Mouse (Mus musculus): ENCODE data around the gene Gm14085.
"Not testable (repeated sequence)": the region's sequence is repeated elsewhere in the genome, so short reads cannot be mapped to it uniquely, and the experiment has no call there.

Gm14085 gene

GRCm38 (mm10) chr2:122469221-122469620 is 15.5 kb upstream of the Gm14085 start:
- Histone ChIP-seq H3K27me3 (ENCODE audit: insufficient read depth, low read length) (peaks cover 30% of the 10 kb centered on the region), H3K4me1 (replicated peaks; ENCODE audit: low read depth, low read length) (peaks cover 7% of the 10 kb centered on the region), H3K4me3 (replicated peaks; ENCODE audit: low read length) (no peak overlapping the region), H3K36me3 (ENCODE audit: insufficient read depth, low read length) (no peaks in the 10 kb centered on the region), H3K9me3 (ENCODE audit: low read length) (peaks cover 6% of the 10 kb centered on the region; the same call in 1 of the 2 replicates)
- TF ChIP-seq POU5F1 (IDR thresholded peaks at IDR 0.05; ENCODE audit: borderline replicate concordance, low read length) (no peak), CTCF (conservative IDR thresholded peaks at IDR 0.05; ENCODE audit: low read length) (no peak), NANOG (IDR thresholded peaks at IDR 0.05; ENCODE audit: borderline replicate concordance, low read length) (no peak)

GRCm38 (mm10) chr2:122476585-122476984 is 8.2 kb upstream of the Gm14085 start:
- no peak for TF ChIP-seq POU5F1 (IDR thresholded peaks at IDR 0.05; ENCODE audit: borderline replicate concordance, low read length)
- TF ChIP-seq NANOG (IDR thresholded peaks at IDR 0.05; ENCODE audit: borderline replicate concordance, low read length), result no peak
- TF ChIP-seq CTCF (conservative IDR thresholded peaks at IDR 0.05; ENCODE audit: low read length), result no peak
- H3K36me3 ChIP-seq (ENCODE audit: insufficient read depth, low read length), result no peaks in the 10 kb centered on the region
- no peaks in the 10 kb centered on the region for H3K27me3 ChIP-seq (ENCODE audit: insufficient read depth, low read length)
- H3K4me3 ChIP-seq (replicated peaks; ENCODE audit: low read length), result no peak overlapping the region
- H3K9me3 ChIP-seq (ENCODE audit: low read length), result no peaks in the 10 kb centered on the region
- no peaks in the 10 kb centered on the region for H3K4me1 ChIP-seq (replicated peaks; ENCODE audit: low read depth, low read length)

- not testable (repeated sequence) for H3K36me3 ChIP-seq (ENCODE audit: insufficient read depth, low read length); H3K4me1 ChIP-seq (replicated peaks; ENCODE audit: low read depth, low read length); H3K9me3 ChIP-seq (ENCODE audit: low read length); H3K4me3 ChIP-seq (replicated peaks; ENCODE audit: low read length); H3K27me3 ChIP-seq (ENCODE audit: insufficient read depth, low read length)
Measured at GRCm38 (mm10) chr2:122483787-122484186, 954 bp upstream of the Gm14085 start.

- H3K27me3 ChIP-seq (ENCODE audit: insufficient read depth, low read length); H3K4me1 ChIP-seq (replicated peaks; ENCODE audit: low read depth, low read length); H3K9me3 ChIP-seq (ENCODE audit: low read length); H3K36me3 ChIP-seq (ENCODE audit: insufficient read depth, low read length); H3K4me3 ChIP-seq (replicated peaks; ENCODE audit: low read length): not testable (repeated sequence)
Measured at GRCm38 (mm10) chr2:122485654-122486053, 913 bp downstream of the Gm14085 start.

- H3K27me3 ChIP-seq (ENCODE audit: insufficient read depth, low read length); H3K9me3 ChIP-seq (ENCODE audit: low read length); H3K4me1 ChIP-seq (replicated peaks; ENCODE audit: low read depth, low read length); H3K4me3 ChIP-seq (replicated peaks; ENCODE audit: low read length); H3K36me3 ChIP-seq (ENCODE audit: insufficient read depth, low read length): not testable (repeated sequence)
Measured at GRCm38 (mm10) chr2:122486122-122486521, 1.4 kb downstream of the Gm14085 start.

- no peak for TF ChIP-seq POU5F1 (IDR thresholded peaks at IDR 0.05; ENCODE audit: borderline replicate concordance, low read length)
- no peak overlapping the region for H3K4me3 ChIP-seq (replicated peaks; ENCODE audit: low read length)
- no peaks in the 10 kb centered on the region for H3K4me1 ChIP-seq (replicated peaks; ENCODE audit: low read depth, low read length)
- no peaks in the 10 kb centered on the region for H3K36me3 ChIP-seq (ENCODE audit: insufficient read depth, low read length)
- H3K9me3 ChIP-seq (ENCODE audit: low read length), result no peaks in the 10 kb centered on the region
- no peaks in the 10 kb centered on the region for H3K27me3 ChIP-seq (ENCODE audit: insufficient read depth, low read length)
Measured at GRCm38 (mm10) chr2:122486674-122487073, 1.9 kb downstream of the Gm14085 start.

GRCm38 (mm10) chr2:122529696-122530095 is 45.0 kb downstream of the Gm14085 start:
- H3K9me3 ChIP-seq (ENCODE audit: low read length); H3K4me1 ChIP-seq (replicated peaks; ENCODE audit: low read depth, low read length); H3K27me3 ChIP-seq (ENCODE audit: insufficient read depth, low read length); H3K36me3 ChIP-seq (ENCODE audit: insufficient read depth, low read length); H3K4me3 ChIP-seq (replicated peaks; ENCODE audit: low read length): not testable (repeated sequence)

GRCm38 (mm10) chr2:122531290-122531689 is 46.5 kb downstream of the Gm14085 start:
- Histone ChIP-seq H3K4me1 (replicated peaks; ENCODE audit: low read depth, low read length) (no peaks in the 10 kb centered on the region), H3K27me3 (ENCODE audit: insufficient read depth, low read length) (no peaks in the 10 kb centered on the region), H3K4me3 (replicated peaks; ENCODE audit: low read length) (no peak overlapping the region), H3K9me3 (ENCODE audit: low read length) (no peaks in the 10 kb centered on the region; the same call in 1 of the 2 replicates), H3K36me3 (ENCODE audit: insufficient read depth, low read length) (no peaks in the 10 kb centered on the region)
- TF ChIP-seq POU5F1 (IDR thresholded peaks at IDR 0.05; ENCODE audit: borderline replicate concordance, low read length) (no peak), NANOG (IDR thresholded peaks at IDR 0.05; ENCODE audit: borderline replicate concordance, low read length) (no peak), CTCF (conservative IDR thresholded peaks at IDR 0.05; ENCODE audit: low read length) (no peak)

GRCm38 (mm10) chr2:122531726-122532125 is 47.0 kb downstream of the Gm14085 start:
- Histone ChIP-seq H3K4me3 (replicated peaks; ENCODE audit: low read length) (no peak overlapping the region), H3K9me3 (ENCODE audit: low read length) (no peaks in the 10 kb centered on the region; the same call in 1 of the 2 replicates)
- TF ChIP-seq CTCF (conservative IDR thresholded peaks at IDR 0.05; ENCODE audit: low read length) (no peak), NANOG (IDR thresholded peaks at IDR 0.05; ENCODE audit: borderline replicate concordance, low read length) (no peak), POU5F1 (IDR thresholded peaks at IDR 0.05; ENCODE audit: borderline replicate concordance, low read length) (no peak)

GRCm38 (mm10) chr2:122532136-122532801 is 47.5 kb downstream of the Gm14085 start:
- Histone ChIP-seq H3K36me3 (ENCODE audit: insufficient read depth, low read length) (no peaks in the 10 kb centered on the region), H3K4me1 (replicated peaks; ENCODE audit: low read depth, low read length) (no peaks in the 10 kb centered on the region), H3K9me3 (ENCODE audit: low read length) (no peaks in the 10 kb centered on the region; the same call in 1 of the 2 replicates), H3K27me3 (ENCODE audit: insufficient read depth, low read length) (no peaks in the 10 kb centered on the region), H3K4me3 (replicated peaks; ENCODE audit: low read length) (no peak overlapping the region)
- TF ChIP-seq CTCF (conservative IDR thresholded peaks at IDR 0.05; ENCODE audit: low read length), result no peak
- no peak for TF ChIP-seq POU5F1 (IDR thresholded peaks at IDR 0.05; ENCODE audit: borderline replicate concordance, low read length)
- no peak for TF ChIP-seq NANOG (IDR thresholded peaks at IDR 0.05; ENCODE audit: borderline replicate concordance, low read length)

More at GRCm38 (mm10) chr2:122531726-122532125, 47.0 kb downstream of the Gm14085 start:
- H3K36me3 ChIP-seq (ENCODE audit: insufficient read depth, low read length), result no peaks in the 10 kb centered on the region
- no peaks in the 10 kb centered on the region for H3K4me1 ChIP-seq (replicated peaks; ENCODE audit: low read depth, low read length)
- H3K27me3 ChIP-seq (ENCODE audit: insufficient read depth, low read length), result no peaks in the 10 kb centered on the region
